Mouse (Mus musculus) macrophage (primary cell): ENCODE data around the gene Olfr1247. TPM values are rescaled to one million over a fixed set of nuclear protein-coding genes. Genes with fewer than 3 reads are reported as not detected.
"Not testable (repeated sequence)": the region's sequence is repeated elsewhere in the genome, so short reads cannot be mapped to it uniquely, and the experiment has no call there.

ENCODE experiments used
- H3K27ac ChIP-seq: fragments of 350-480 bp; formaldehyde crosslinking; 2 replicates; pipeline ENCODE4 v1.9.0; 2021
- H3K36me3 ChIP-seq: fragments of 350-480 bp; formaldehyde crosslinking; 2 replicates; pipeline ENCODE4 v1.9.0; 2021; ENCODE audit errors: inconsistent target
- H3K4me3 ChIP-seq: fragments of 350-480 bp; formaldehyde crosslinking; 2 replicates; pipeline ENCODE4 v1.9.0; 2021; ENCODE audit errors: inconsistent target
- H3K79me2 ChIP-seq: fragments of 350-480 bp; formaldehyde crosslinking; 2 replicates; pipeline ENCODE4 v1.9.0; 2021; ENCODE audit errors: inconsistent target
- WGBS: methylation state at CpG from one replicate; pipeline ENCODE4 v1.1.7; 2026; ENCODE audit warnings: inconsistent platforms; ENCODE audit not compliant: missing documents; 5-methylcytosine and 5-hydroxymethylcytosine counted together
- polyA plus RNA-seq: library from polyadenylated mRNA; stranded (reverse); fragments of 250-400 nt; gene quantifications from 3 replicates; pipeline ENCODE4 v1.2.4, GENCODE M21; 2018; ENCODE audit warnings: inconsistent platforms
- total RNA-seq, 78 experiments: library from RNA; depleted of rRNA; stranded (reverse); fragments of 250-400 nt; gene quantifications; 1 replicate in 9 of 78; 2 replicates in 24 of 78; 3 replicates in 43 of 78; 4 replicates in 2 of 78; pipeline ENCODE4 v1.2.4; 2018; ENCODE audit warnings: inconsistent platforms in 56 of 78

The Olfr1247 gene
- under 1 TPM in 2 of 26 experiments, not detected in 24; 0.09 to 0.11 TPM for total RNA-seq (2018; cell fraction: chromatin; rRNA removed)
- not detected for total RNA-seq (2018; cell fraction: cytosol; rRNA removed)
- total RNA-seq (2018; cell fraction: nucleus; rRNA removed): not detected
- not detected in 3 replicates for polyA plus RNA-seq

DNA sequence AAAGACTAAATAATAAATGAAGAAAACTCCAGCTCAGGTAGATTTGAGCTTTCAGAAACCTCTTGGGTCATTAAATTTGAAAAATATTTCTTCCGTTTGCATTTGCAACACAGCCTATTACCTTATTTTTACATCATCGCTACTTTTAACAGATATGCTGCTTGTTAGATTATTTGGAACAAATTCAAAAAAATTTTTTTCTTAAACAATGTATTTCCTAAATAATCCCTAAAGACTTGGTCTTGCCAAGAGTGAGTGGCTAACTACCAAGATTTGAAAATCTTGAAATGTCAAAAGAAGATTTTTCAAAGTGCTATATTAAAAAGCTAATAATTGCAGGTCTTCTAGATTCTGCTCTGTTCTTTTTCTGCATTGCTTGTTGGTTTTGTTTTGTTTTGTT lies at the start of gene Olfr1247:
TSS of gene Olfr1247 (minus strand) at position 101 of the 400 bp plus-strand sequence.
- 94% methylated on average over 2 of the region's 2 CpGs for WGBS
- Histone ChIP-seq H3K27ac (no peak within 1 kb of the TSS), H3K36me3 (no peaks in the 10 kb centered on the region), H3K79me2 (no peaks in the 10 kb centered on the region), H3K4me3 (no peak within 1 kb of the TSS)

DNA sequence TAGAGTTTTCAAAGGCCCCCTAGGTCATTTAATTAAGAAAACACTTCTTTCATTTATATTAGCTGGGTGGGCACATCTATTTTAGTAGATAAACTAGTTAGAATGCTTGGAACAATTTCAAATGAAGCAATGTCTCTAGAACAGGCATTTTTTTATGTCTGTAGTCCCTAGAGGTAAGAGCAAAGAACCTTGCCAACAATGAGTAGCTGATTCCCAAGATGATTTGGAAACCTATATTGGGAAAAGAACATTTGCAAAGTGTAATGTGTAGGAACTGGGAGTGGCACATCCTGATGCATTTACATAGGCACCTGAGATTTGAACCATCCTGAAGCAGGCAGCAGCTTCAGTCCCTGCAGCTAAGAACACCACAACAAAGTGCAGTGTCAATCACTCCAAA lies 47.4 kb upstream of the Olfr1247 start, which contains the start of gene Olfr1250:
TSS of gene Olfr1250 (minus strand) at position 101 of the 400 bp plus-strand sequence.
- Histone ChIP-seq H3K4me3 (no peak within 1 kb of the TSS), H3K27ac (no peak within 1 kb of the TSS), H3K36me3 (no peaks in the 10 kb centered on the region), H3K79me2 (no peaks in the 10 kb centered on the region)

DNA sequence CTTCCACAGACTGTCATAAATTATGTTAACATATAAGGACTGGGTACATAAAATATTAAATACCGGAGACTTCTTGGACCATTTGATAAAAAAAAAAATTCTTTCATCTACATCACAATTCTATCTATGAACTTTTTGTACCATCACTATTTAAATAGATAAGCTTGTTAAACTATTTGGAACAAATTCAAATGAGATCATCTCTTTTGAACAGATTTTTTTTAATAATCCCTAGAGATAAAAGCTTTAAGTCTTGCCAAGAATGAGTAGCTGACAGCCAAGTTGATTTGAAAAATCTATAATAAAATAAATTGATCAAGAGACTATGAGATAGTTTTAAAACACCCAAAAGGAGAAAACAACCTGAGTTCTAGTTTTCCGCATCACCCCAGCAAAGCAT lies 21.0 kb upstream of the Olfr1247 start, which contains the start of gene Olfr1249:
TSS of gene Olfr1249 (minus strand) at position 101 of the 400 bp plus-strand sequence.
- Histone ChIP-seq H3K79me2 (no peaks in the 10 kb centered on the region), H3K4me3 (no peak within 1 kb of the TSS), H3K27ac (no peak within 1 kb of the TSS), H3K36me3 (no peaks in the 10 kb centered on the region)
- 96% methylated on average over 2 of the region's 2 CpGs for WGBS

DNA sequence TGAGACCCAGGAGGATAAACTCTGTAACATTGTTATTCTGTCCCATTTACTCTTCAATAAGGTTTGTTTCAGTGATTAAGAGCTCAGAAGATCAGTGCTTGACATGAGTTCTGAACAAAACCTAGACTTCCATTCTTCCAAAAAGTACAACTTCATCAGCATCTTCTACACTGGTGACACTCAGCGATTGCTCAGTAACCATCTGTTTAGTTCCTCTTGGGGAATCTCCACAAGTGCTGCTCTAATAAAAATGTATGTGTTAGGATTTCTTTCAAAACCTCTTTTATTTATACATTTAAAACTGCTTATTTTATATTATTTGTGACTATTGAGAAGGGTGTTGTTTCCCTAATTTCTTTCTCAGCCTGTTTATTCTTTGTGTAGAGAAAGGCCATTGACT lies 4.2 kb upstream of the Olfr1247 start, which contains the start of gene Olfr1248:
TSS of gene Olfr1248 (minus strand) at position 101 of the 400 bp plus-strand sequence.
- H3K36me3 ChIP-seq, H3K4me3 ChIP-seq, H3K27ac ChIP-seq, H3K79me2 ChIP-seq: not testable (repeated sequence)
- WGBS: 100% methylated on average over 1 of the region's 1 CpGs

DNA sequence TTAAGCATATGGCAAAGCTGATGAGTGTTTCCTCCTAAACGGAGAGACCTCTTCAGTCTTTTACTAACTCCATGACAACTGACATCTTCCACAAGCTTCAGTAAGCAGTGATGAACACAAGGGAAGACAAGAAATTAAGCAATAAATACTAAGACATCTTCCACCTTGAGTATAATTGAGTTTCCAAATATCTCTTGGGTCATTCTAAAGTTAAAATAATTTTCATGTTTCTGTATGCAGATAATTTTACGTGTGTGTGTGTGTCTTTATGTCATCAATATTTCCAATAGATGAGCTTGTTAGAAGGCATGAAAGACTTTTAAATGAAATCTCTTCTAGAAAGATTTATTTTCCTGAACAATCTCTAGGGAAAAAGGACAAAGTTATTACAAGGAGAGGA lies 20.9 kb downstream of the Olfr1247 start, which contains the start of gene Olfr1246:
TSS of gene Olfr1246 (minus strand) at position 101 of the 400 bp plus-strand sequence.
- Histone ChIP-seq H3K27ac (no peak within 1 kb of the TSS), H3K4me3 (no peak within 1 kb of the TSS), H3K79me2 (no peaks in the 10 kb centered on the region), H3K36me3 (no peaks in the 10 kb centered on the region)
- 81% methylated on average over 2 of the region's 2 CpGs for WGBS

DNA sequence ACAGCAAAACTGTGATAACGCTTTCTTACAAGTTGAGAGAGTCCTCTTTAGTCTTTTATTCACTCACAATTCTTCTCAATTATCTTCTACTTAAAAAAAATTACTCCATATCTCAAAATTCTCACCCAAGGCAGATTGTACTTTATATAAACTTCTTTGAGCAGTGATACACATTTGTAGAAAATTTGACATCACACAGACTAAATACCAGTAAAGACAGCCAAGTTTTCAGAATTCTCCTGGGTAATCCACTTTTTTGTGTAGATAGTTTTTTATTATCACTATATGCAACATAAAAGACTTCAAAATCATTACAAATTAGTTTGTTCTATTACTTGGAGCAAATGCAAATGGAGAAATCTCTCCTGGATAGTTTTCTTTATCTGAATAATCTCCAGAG lies 35.6 kb downstream of the Olfr1247 start, which contains the start of gene Olfr1245:
TSS of gene Olfr1245 (minus strand) at position 101 of the 400 bp plus-strand sequence.
- no peak within 1 kb of the TSS for H3K27ac ChIP-seq
- no peaks in the 10 kb centered on the region for H3K79me2 ChIP-seq
- no peaks in the 10 kb centered on the region for H3K36me3 ChIP-seq
- no peak within 1 kb of the TSS for H3K4me3 ChIP-seq
- 83% methylated on average over 1 of the region's 1 CpGs for WGBS

DNA sequence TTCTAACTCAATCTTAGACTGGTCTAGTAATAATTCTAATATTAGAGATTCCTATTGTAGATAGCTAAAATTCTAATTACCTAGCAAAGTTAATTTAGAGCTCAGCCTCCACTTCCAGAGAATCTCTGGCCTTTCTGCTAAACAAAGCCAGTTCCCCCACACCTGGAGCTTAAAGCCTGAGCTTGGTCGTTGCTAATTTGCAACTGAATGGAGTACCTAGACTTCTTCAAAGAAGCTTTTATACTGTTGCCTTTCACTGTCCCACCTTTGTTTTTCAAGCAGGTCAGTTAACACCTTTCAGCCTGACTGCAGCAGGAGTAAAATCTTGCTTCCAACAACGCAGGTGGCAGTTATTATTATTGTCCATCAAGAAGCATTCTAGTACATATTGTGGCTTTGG lies 51.2 kb downstream of the Olfr1247 start:
- WGBS: 58% methylated on average over 2 of the region's 2 CpGs

More for the DNA sequence above, 51.2 kb downstream of the Olfr1247 start:
- H3K27ac ChIP-seq, H3K36me3 ChIP-seq, H3K4me3 ChIP-seq, H3K79me2 ChIP-seq: not testable (repeated sequence)

Other genes starting within 250 kb of the Olfr1247 start
- gene Olfr1234, start 249.3 kb downstream of the Olfr1247 start, polyA plus RNA-seq: not detected in 3 replicates
- not detected in 3 replicates for gene Olfr1238, start 204.5 kb downstream of the Olfr1247 start, polyA plus RNA-seq
- gene Olfr1239, start 193.7 kb downstream of the Olfr1247 start, polyA plus RNA-seq: not detected in 3 replicates
- gene Olfr1240, start 171.1 kb downstream of the Olfr1247 start, polyA plus RNA-seq: not detected in 3 replicates
- gene Olfr1241, start 127.0 kb downstream of the Olfr1247 start, polyA plus RNA-seq: not detected in 3 replicates
- not detected in 3 replicates for gene Olfr1242, start 115.8 kb downstream of the Olfr1247 start, polyA plus RNA-seq
- not detected in 3 replicates for gene Olfr1243, start 82.6 kb downstream of the Olfr1247 start, polyA plus RNA-seq
- gene Olfr1245, start 35.7 kb downstream of the Olfr1247 start, polyA plus RNA-seq: not detected in 3 replicates
- not detected in 3 replicates for gene Olfr1246, start 21.0 kb downstream of the Olfr1247 start, polyA plus RNA-seq
- gene Olfr1248, start 4.1 kb upstream of the Olfr1247 start, polyA plus RNA-seq: not detected in 3 replicates
- gene Olfr1249, start 20.9 kb upstream of the Olfr1247 start, polyA plus RNA-seq: not detected in 3 replicates
- not detected in 3 replicates for gene Olfr1250, start 47.3 kb upstream of the Olfr1247 start, polyA plus RNA-seq
- not detected in 3 replicates for gene Olfr1251, start 57.8 kb upstream of the Olfr1247 start, polyA plus RNA-seq
- gene Olfr1252, start 110.9 kb upstream of the Olfr1247 start, polyA plus RNA-seq: not detected in 3 replicates
- gene Olfr1253, start 143.0 kb upstream of the Olfr1247 start, polyA plus RNA-seq: not detected in 3 replicates
- not detected in 3 replicates for gene Olfr1254, start 179.5 kb upstream of the Olfr1247 start, polyA plus RNA-seq
- not detected in 3 replicates for gene Olfr1255, start 197.9 kb upstream of the Olfr1247 start, polyA plus RNA-seq
- gene Olfr1256, start 227.4 kb upstream of the Olfr1247 start, polyA plus RNA-seq: not detected in 3 replicates
- gene Olfr48, start 234.1 kb upstream of the Olfr1247 start, polyA plus RNA-seq: not detected in 3 replicates